Mouse (Mus musculus) megakaryocyte, adult 5-6 weeks (primary cell): Measurements from ENCODE around the gene Klhl40. TPM values are rescaled to one million over a fixed set of nuclear protein-coding genes. Genes with fewer than 3 reads are reported as not detected.

Source experiments
- ATAC-seq: 2 replicates; pipeline ENCODE4 v1.8.0; 2016; ENCODE audit warnings: mild to moderate bottlenecking, inconsistent platforms; ENCODE audit not compliant: poor library complexity, severe bottlenecking
- total RNA-seq, 2 experiments: library from RNA; stranded (forward) in 1 of 2; stranded (reverse) in 1 of 2; fragments of 153-499, 151-499 nt in 1 of 2; fragments of 221-1000, 200-1000 nt in 1 of 2; gene quantifications; 2 replicates each; pipeline versions ENCODE4 v1.2.3 to v1.2.4; 2015 to 2017

The Klhl40 gene
- total RNA-seq, 2 experiments from 2014 or later: not detected

DNA sequence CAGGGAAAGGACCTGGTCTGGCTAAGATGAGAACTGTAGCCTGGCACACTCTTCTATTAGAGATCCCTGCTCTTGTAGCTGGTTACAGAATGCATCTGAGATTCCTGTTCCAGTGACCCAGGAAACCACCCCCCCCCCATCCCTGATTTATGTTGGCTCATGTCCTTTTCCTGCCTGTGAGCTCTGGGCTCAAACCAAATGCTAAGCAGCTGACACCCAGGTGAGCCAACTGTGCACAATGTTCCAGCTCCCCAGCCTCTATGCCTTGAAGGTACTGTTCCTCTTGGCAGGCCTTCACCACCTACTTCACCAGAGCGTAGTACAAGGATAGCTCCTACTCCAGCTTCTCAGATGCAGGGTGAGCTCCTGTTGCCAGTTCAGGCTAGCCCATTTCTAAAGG lies 45.6 kb downstream of the Klhl40 start:
- ATAC-seq: no peak

DNA sequence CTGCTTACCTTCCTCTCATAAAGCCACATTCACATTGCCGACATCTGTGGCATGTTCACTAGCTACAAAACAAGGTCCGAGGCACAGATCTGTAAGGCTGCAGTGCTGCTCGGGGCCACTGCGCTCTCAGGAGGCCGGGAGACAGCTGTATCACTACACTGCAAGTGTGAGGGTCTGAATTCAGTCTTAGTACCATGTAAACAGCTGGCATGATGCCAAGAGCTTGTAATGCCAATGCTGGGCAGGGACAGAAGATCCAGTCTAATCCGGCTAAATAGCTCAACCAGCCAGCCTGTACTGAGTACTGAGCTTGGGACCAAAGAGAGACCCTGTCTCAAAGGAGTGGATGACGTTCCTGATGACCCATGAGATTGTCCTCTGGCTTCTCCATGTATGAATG lies 46.6 kb downstream of the Klhl40 start:
- no peak for ATAC-seq

DNA sequence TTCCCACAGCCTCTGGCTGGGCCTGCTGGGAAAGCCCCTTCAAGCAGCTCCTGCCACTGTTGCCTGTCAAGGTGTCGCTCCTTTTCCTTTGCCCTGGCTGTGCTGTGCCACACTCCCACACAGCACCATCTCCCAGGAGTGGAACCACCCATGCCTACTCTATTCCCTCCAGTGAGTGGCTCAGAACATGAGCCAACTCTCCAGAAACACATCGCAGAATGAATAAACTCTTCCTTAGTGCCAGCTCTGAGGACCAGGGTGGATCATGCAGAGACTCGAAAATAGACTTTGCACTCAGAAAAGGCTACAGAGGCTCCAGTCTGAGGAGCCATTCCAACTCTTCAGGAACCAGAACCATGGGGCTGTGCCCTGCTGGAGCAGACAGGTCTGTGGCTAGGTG lies 48.9 kb downstream of the Klhl40 start:
- ATAC-seq: no peak

DNA sequence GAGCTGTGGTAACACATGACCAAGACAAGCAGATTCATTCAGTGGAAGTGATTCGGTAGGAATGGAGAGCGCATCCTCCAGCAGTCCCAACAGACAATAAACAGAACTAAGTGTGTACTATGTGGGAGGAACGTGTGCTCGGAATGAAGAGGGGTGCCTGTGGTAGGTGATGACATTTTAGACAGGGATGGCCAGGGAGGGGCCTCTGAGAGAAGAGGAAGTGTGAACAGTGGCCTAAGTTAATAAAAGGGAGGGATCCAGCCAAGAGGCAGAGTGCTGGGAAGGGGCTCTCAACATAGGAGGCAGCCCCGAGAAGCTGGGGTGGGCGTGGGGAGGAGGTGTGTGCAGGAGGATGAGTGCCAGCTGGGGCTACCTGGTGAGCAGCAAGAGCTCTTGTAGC lies 50.9 kb downstream of the Klhl40 start:
- ATAC-seq: peak; percentile 74

DNA sequence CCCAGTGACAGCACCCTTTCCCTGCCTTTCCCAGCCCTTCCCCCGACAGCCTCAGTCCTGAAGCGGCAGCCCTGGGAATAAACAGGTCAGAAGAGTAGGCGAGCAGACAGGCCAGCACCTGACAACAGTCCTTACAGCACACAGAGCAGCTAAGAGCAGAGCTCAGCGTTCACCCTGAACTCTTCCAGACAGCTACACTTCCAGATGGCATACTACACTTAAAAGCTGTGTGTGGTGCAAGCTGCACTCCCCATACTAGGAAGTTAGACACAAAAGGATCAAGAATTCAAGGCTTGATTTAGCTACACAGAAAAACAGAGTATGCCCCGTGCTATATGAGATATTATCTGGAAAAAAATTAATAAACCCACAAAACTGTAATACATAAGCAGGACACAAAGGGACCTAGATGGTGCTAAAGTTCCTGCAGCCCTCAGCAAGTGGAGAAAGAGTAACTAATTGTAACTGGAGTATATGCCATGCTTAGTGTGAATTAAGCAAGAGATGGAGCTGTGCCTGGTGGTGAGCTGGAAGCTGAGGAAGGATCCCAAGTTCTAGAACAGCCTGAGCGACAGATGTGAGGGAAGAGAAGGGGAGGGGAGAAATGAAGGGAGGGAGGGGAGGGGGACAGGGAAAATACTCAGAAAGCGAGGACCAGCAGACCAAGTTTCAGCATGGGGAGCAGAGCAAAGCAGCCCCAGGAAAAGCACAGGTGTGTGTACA lies 52.0 kb downstream of the Klhl40 start:
- ATAC-seq: no peak

DNA sequence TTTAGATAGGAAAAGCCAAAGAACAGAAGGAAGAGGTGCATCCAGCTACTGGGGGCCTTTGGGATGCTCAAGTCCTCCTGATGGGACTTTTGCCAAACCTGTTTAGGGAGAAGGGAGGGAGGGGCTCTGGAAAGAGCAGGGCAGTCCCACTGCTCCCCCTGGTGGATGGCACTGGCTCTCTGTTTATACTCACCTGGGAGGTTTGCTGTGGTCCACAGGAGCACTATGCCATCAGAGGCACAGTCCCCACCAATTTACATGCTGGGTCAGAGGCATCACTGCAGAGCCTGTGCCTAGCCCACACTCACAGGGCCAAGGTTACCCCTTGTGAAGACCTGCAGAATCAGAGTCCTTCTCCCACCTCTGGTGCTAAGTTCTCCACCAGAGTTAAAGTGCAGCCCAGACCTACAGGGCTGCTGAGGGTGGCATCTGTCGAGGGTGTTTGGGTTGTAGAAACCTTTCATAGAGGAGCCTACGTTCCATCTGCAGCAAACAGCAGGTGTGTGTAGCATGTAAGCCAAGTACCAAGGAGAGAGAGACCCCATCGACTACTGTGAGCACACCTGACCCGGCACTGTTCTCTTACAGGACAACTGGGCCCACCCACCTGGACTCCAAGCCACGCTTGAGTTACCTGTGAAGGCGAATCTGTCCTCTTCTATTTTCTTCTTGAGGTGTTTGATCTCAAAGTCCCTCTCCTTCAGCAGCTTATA lies 53.0 kb downstream of the Klhl40 start:
- ATAC-seq: no peak

DNA sequence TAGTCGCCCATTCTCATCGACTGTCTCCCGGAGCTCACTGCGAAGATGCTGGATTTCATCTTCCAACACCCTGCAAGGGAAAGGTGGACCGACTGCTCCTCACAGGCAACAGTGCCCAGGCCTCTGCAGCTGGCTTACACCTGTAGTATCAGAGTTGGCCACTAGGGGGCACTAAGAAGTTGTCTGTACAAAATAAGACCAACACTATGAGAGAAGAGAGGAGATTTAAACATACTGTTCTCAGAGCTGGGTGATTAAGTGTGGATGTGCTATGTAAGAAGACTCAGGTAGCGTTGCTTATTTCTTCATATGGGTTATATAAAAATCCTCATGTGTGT lies 53.5 kb downstream of the Klhl40 start:
- peak; percentile 77 for ATAC-seq

Other genes starting within 250 kb of the Klhl40 start
- gene Lyzl4, start 135.5 kb upstream of the Klhl40 start, total RNA-seq (2015): not detected in 2 replicates
- not detected in 2 replicates for gene Lyzl4, start 135.5 kb upstream of the Klhl40 start, total RNA-seq (2017)
- 0.18 and 1.3 TPM in 2 replicates for gene Vipr1, start 134.9 kb upstream of the Klhl40 start, total RNA-seq (2015)
- gene Vipr1, start 134.9 kb upstream of the Klhl40 start, total RNA-seq (2017): 0.28 and 0.55 TPM in 2 replicates
- 5.9 and 8.6 TPM in 2 replicates for gene Sec22c, start 72.1 kb upstream of the Klhl40 start, total RNA-seq (2015)
- 4.4 and 5.2 TPM in 2 replicates for gene Sec22c, start 72.1 kb upstream of the Klhl40 start, total RNA-seq (2017)
- gene Ss18l2, start 67.3 kb upstream of the Klhl40 start, total RNA-seq (2015): 36.2 and 39.1 TPM in 2 replicates
- gene Ss18l2, start 67.3 kb upstream of the Klhl40 start, total RNA-seq (2017): 29.8 and 35.7 TPM in 2 replicates
- 72.1 and 87.3 TPM in 2 replicates for gene Nktr, start 58.4 kb upstream of the Klhl40 start, total RNA-seq (2015)
- 69.6 and 110 TPM in 2 replicates for gene Nktr, start 58.4 kb upstream of the Klhl40 start, total RNA-seq (2017)
- gene Zfp651, start 18.3 kb upstream of the Klhl40 start, total RNA-seq (2015): not detected in 2 replicates
- not detected in 2 replicates for gene Zfp651, start 18.3 kb upstream of the Klhl40 start, total RNA-seq (2017)
- not detected in 2 replicates for gene Hhatl, start 14.9 kb downstream of the Klhl40 start, total RNA-seq (2015)
- not detected in 2 replicates for gene Hhatl, start 14.9 kb downstream of the Klhl40 start, total RNA-seq (2017)
- gene Ccdc13, start 61.9 kb downstream of the Klhl40 start, total RNA-seq (2015): not detected in 2 replicates
- not detected in 2 replicates for gene Ccdc13, start 61.9 kb downstream of the Klhl40 start, total RNA-seq (2017)
- 64.0 and 80.3 TPM in 2 replicates for gene Higd1a, start 80.8 kb downstream of the Klhl40 start, total RNA-seq (2015)
- 9.5 and 13.5 TPM in 2 replicates for gene Higd1a, start 80.8 kb downstream of the Klhl40 start, total RNA-seq (2017)
- not detected in 2 replicates for gene Ackr2, start 120.7 kb downstream of the Klhl40 start, total RNA-seq (2015)
- gene Ackr2, start 120.7 kb downstream of the Klhl40 start, total RNA-seq (2017): not detected in 2 replicates
- gene Cyp8b1, start 138.7 kb downstream of the Klhl40 start, total RNA-seq (2015): not detected in 2 replicates
- 0.18 TPM in 1 of 2 replicates, not detected in the other for gene Cyp8b1, start 138.7 kb downstream of the Klhl40 start, total RNA-seq (2017)
- not detected in 2 replicates for gene Fam198a, start 173.4 kb downstream of the Klhl40 start, total RNA-seq (2015)
- not detected in 2 replicates for gene Fam198a, start 173.4 kb downstream of the Klhl40 start, total RNA-seq (2017)
- gene Pomgnt2, start 219.5 kb downstream of the Klhl40 start, total RNA-seq (2015): 1.4 TPM in 1 of 2 replicates, not detected in the other
- gene Pomgnt2, start 219.5 kb downstream of the Klhl40 start, total RNA-seq (2017): 0.18 and 1.5 TPM in 2 replicates